Mouse (Mus musculus): ENCODE measurements around the gene Tiam1. TPM values are rescaled to one million over a fixed set of nuclear protein-coding genes. Genes with fewer than 3 reads are reported as not detected.

Tiam1 gene
- polyA plus RNA-seq, 1 experiment from 2014 or later: 11.5 TPM

- 89% methylated on average over 16 of the region's 17 CpGs for WGBS
- peaks cover 9% of the 10 kb centered on the region; the same call in 1 of the 2 replicates for H3K36me3 ChIP-seq (ENCODE audit: insufficient read depth, low read length)
- H3K4me1 ChIP-seq (ENCODE audit: insufficient read depth, low read length): peaks cover 5% of the 10 kb centered on the region
These were observed 278.4 kb downstream of the Tiam1 start for GRCm38 (mm10) chr16:89865136-89865535.

GRCm38 (mm10) chr16:89864710-89865109 lies 278.9 kb downstream of the Tiam1 start:
- H3K4me3 ChIP-seq (ENCODE audit: low read length): no peak overlapping the region
- no peak overlapping the region for H3K9ac ChIP-seq (replicated peaks; ENCODE audit: low read length)
- peaks cover 7% of the 10 kb centered on the region; the same call in 1 of the 2 replicates for H3K36me3 ChIP-seq (ENCODE audit: insufficient read depth, low read length)
- peaks cover 5% of the 10 kb centered on the region for H3K4me1 ChIP-seq (ENCODE audit: insufficient read depth, low read length)
- H3K27me3 ChIP-seq (ENCODE audit: insufficient read depth, low read length): no peaks in the 10 kb centered on the region
- WGBS: 76% methylated on average over 3 of the region's 3 CpGs
- no peak overlapping the region for H3K27ac ChIP-seq (ENCODE audit: low read length)
- H3K9me3 ChIP-seq (ENCODE audit: low read length): no peaks in the 10 kb centered on the region
- ATAC-seq (ENCODE audit: low FRiP score, low TSS enrichment): no peak
- H3K4me2 ChIP-seq (replicated peaks; ENCODE audit: low read depth, low read length): no peak overlapping the region

More at GRCm38 (mm10) chr16:89865136-89865535, 278.4 kb downstream of the Tiam1 start:
- no peak for ATAC-seq (ENCODE audit: low FRiP score, low TSS enrichment)
- Histone ChIP-seq H3K9ac (replicated peaks; ENCODE audit: low read length) (no peak overlapping the region), H3K27me3 (ENCODE audit: insufficient read depth, low read length) (no peaks in the 10 kb centered on the region), H3K27ac (ENCODE audit: low read length) (no peak overlapping the region), H3K9me3 (ENCODE audit: low read length) (no peaks in the 10 kb centered on the region), H3K4me2 (replicated peaks; ENCODE audit: low read depth, low read length) (no peak overlapping the region), H3K4me3 (ENCODE audit: low read length) (no peak overlapping the region)

DNA sequence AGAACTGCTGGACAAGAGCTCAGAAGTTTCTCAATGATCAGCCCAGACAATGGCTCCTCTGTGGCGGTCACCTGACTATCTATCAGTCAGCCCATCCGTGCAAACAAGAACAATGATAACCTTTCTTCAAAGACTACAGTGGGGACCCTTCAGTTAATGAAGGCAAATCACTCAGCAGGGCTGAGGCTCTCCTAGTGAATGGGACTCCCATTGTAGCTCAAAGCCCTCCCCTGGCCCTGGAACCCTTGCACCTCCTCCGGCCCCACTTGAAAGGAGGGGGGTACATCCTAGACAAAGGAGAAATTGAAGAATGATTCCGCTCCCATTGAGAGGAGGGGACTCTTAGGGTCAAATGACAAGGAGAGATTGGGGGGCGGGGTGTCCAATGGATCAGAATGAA lies 280.3 kb downstream of the Tiam1 start:
- H3K27ac ChIP-seq (ENCODE audit: low read length): no peak overlapping the region
- WGBS: 73% methylated on average over 5 of the region's 5 CpGs
- no peak overlapping the region for H3K9ac ChIP-seq (replicated peaks; ENCODE audit: low read length)
- H3K27me3 ChIP-seq (ENCODE audit: insufficient read depth, low read length): no peaks in the 10 kb centered on the region
- no peak overlapping the region for H3K4me2 ChIP-seq (replicated peaks; ENCODE audit: low read depth, low read length)
- no peak for ATAC-seq (ENCODE audit: low FRiP score, low TSS enrichment)
- peaks cover 5% of the 10 kb centered on the region for H3K4me1 ChIP-seq (ENCODE audit: insufficient read depth, low read length)
- H3K4me3 ChIP-seq (ENCODE audit: low read length): no peak overlapping the region
- no peaks in the 10 kb centered on the region for H3K9me3 ChIP-seq (ENCODE audit: low read length)
- H3K36me3 ChIP-seq (ENCODE audit: insufficient read depth, low read length): peaks cover 7% of the 10 kb centered on the region; the same call in 1 of the 2 replicates

GRCm38 (mm10) chr16:89861531-89861930 lies 282.0 kb downstream of the Tiam1 start:
- Histone ChIP-seq H3K9ac (replicated peaks; ENCODE audit: low read length) (no peak overlapping the region), H3K9me3 (ENCODE audit: low read length) (no peaks in the 10 kb centered on the region), H3K4me3 (ENCODE audit: low read length) (no peak overlapping the region), H3K27ac (ENCODE audit: low read length) (no peak overlapping the region), H3K4me2 (replicated peaks; ENCODE audit: low read depth, low read length) (no peak overlapping the region), H3K27me3 (ENCODE audit: insufficient read depth, low read length) (no peaks in the 10 kb centered on the region), H3K4me1 (ENCODE audit: insufficient read depth, low read length) (peaks cover 5% of the 10 kb centered on the region), H3K36me3 (ENCODE audit: insufficient read depth, low read length) (no peaks in the 10 kb centered on the region)
- 41% methylated on average over 5 of the region's 5 CpGs for WGBS
- no peak for ATAC-seq (ENCODE audit: low FRiP score, low TSS enrichment)

DNA sequence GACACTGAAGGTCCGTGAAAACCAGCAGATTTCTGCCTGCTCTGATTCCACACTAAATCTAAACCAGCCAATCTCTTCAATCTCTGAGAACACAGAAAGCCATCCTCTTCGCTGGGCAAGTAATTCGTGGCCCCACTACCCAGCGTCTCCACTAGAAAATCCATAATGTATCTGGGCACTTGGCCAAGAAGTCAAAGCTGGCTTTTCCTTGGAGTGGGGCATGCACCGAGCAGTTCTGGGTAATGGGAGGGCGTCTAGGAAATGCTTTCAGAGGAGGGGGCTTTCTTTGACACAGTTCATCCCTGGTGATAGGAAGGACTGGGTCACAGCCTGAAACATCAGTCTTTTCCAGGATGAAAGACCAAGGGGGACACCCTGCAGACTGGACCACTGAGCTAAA lies 282.9 kb downstream of the Tiam1 start:
- WGBS: 53% methylated on average over 6 of the region's 6 CpGs
- no peak for ATAC-seq (ENCODE audit: low FRiP score, low TSS enrichment)
- H3K36me3 ChIP-seq (ENCODE audit: insufficient read depth, low read length): no peaks in the 10 kb centered on the region

DNA sequence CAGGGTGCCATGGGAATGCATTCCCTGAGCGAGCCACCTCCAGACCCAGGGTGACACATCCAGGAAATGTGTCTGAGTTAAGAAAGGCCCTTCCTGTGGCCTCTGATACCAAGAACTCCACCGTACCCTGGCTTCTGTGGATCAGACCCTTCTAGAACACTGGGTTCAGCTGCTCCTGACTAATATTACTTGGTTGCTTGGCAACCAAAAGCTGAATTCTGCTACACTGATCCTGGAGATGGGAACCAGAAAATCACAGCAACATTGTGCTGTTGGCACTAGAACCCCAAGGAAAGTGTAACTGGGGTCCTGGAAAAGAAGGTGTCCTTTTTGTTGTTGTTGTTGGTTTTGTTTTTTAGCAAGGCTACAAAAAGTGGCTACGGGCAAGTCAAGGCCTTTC lies 285.9 kb downstream of the Tiam1 start:
- Histone ChIP-seq H3K4me1 (ENCODE audit: insufficient read depth, low read length) (peaks cover 5% of the 10 kb centered on the region), H3K4me2 (replicated peaks; ENCODE audit: low read depth, low read length) (no peak overlapping the region), H3K9ac (replicated peaks; ENCODE audit: low read length) (no peak overlapping the region), H3K36me3 (ENCODE audit: insufficient read depth, low read length) (no peaks in the 10 kb centered on the region), H3K27me3 (ENCODE audit: insufficient read depth, low read length) (no peaks in the 10 kb centered on the region), H3K9me3 (ENCODE audit: low read length) (no peaks in the 10 kb centered on the region), H3K4me3 (ENCODE audit: low read length) (no peak overlapping the region), H3K27ac (ENCODE audit: low read length) (no peak overlapping the region)
- ATAC-seq (ENCODE audit: low FRiP score, low TSS enrichment): no peak
- WGBS: 77% methylated on average over 3 of the region's 3 CpGs

More for the DNA sequence above, 282.9 kb downstream of the Tiam1 start:
- no peak overlapping the region for H3K4me3 ChIP-seq (ENCODE audit: low read length)
- H3K9ac ChIP-seq (replicated peaks; ENCODE audit: low read length): no peak overlapping the region
- H3K4me1 ChIP-seq (ENCODE audit: insufficient read depth, low read length): peaks cover 5% of the 10 kb centered on the region
- H3K27ac ChIP-seq (ENCODE audit: low read length): no peak overlapping the region
- no peak overlapping the region for H3K4me2 ChIP-seq (replicated peaks; ENCODE audit: low read depth, low read length)
- H3K27me3 ChIP-seq (ENCODE audit: insufficient read depth, low read length): no peaks in the 10 kb centered on the region
- H3K9me3 ChIP-seq (ENCODE audit: low read length): no peaks in the 10 kb centered on the region

GRCm38 (mm10) chr16:89854731-89855130 lies 288.8 kb downstream of the Tiam1 start:
- Histone ChIP-seq H3K4me2 (replicated peaks; ENCODE audit: low read depth, low read length) (no peak overlapping the region), H3K4me1 (ENCODE audit: insufficient read depth, low read length) (no peaks in the 10 kb centered on the region), H3K9ac (replicated peaks; ENCODE audit: low read length) (no peak overlapping the region), H3K4me3 (ENCODE audit: low read length) (no peak overlapping the region), H3K27me3 (ENCODE audit: insufficient read depth, low read length) (no peaks in the 10 kb centered on the region), H3K27ac (ENCODE audit: low read length) (no peak overlapping the region), H3K9me3 (ENCODE audit: low read length) (no peaks in the 10 kb centered on the region), H3K36me3 (ENCODE audit: insufficient read depth, low read length) (no peaks in the 10 kb centered on the region)
- 80% methylated on average over 8 of the region's 8 CpGs for WGBS
- ATAC-seq (ENCODE audit: low FRiP score, low TSS enrichment): no peak

GRCm38 (mm10) chr16:89851333-89851732 lies 292.2 kb downstream of the Tiam1 start:
- WGBS: 70% methylated on average over 9 of the region's 9 CpGs
- no peak overlapping the region for H3K9ac ChIP-seq (replicated peaks; ENCODE audit: low read length)
- no peak overlapping the region for H3K4me3 ChIP-seq (ENCODE audit: low read length)
- H3K4me2 ChIP-seq (replicated peaks; ENCODE audit: low read depth, low read length): no peak overlapping the region
- no peak for ATAC-seq (ENCODE audit: low FRiP score, low TSS enrichment)
- no peaks in the 10 kb centered on the region for H3K27me3 ChIP-seq (ENCODE audit: insufficient read depth, low read length)
- no peaks in the 10 kb centered on the region for H3K36me3 ChIP-seq (ENCODE audit: insufficient read depth, low read length)
- H3K4me1 ChIP-seq (ENCODE audit: insufficient read depth, low read length): no peaks in the 10 kb centered on the region
- no peak overlapping the region for H3K27ac ChIP-seq (ENCODE audit: low read length)
- no peaks in the 10 kb centered on the region for H3K9me3 ChIP-seq (ENCODE audit: low read length)

DNA sequence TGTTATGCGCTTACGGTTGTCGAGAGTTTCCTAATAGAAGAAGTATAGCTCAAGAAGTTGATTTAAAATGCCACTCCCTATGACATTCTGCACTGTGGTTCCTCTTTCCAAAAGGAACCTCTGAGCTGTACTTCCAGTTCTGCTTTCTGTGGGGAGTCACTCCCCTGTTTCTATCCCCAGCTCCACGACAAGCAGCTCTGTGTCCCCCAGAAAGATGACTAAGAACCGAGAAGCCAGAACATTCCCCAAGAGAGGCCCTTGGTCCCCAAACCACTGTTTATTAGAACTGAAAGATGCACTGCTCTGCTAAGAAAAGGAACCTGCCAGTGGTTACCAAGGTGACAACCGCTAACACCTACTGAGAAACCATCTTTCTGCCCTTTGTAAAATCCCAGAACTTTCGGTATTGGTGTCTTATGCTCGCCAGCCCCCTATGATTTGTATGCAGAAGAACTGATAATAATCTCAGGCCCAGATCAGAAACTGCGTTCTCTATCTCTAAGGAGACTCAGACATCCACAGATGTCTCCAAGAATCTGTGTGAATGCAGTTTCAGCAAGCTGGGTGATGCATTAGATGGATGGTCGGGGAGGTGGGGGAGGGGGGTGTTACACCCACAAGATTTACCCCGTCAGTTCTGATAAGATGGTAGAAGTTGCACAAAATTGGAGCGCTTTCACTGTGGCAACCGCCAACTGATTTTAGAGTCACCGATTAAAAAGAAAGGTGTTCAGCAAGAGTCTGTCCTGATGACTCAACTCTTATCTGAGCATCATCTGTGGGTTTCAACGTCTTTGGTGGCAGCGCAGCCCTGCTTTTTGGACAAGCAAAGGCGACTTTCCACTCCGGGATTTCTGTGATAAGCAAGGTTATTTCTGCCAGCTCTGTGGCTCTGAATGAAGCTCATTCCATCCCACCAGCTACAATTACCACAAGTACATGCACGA lies 294.6 kb downstream of the Tiam1 start:
- no peak overlapping the region for H3K4me3 ChIP-seq (ENCODE audit: low read length)
- no peak overlapping the region for H3K4me2 ChIP-seq (replicated peaks; ENCODE audit: low read depth, low read length)
- H3K9ac ChIP-seq (replicated peaks; ENCODE audit: low read length): no peak overlapping the region
- no peak for ATAC-seq (ENCODE audit: low FRiP score, low TSS enrichment)
- no peak overlapping the region for H3K27ac ChIP-seq (ENCODE audit: low read length)
- no peaks in the 10 kb centered on the region for H3K27me3 ChIP-seq (ENCODE audit: insufficient read depth, low read length)
- H3K36me3 ChIP-seq (ENCODE audit: insufficient read depth, low read length): no peaks in the 10 kb centered on the region
- 84% methylated on average over 19 of the region's 19 CpGs for WGBS
- H3K9me3 ChIP-seq (ENCODE audit: low read length): no peaks in the 10 kb centered on the region
- H3K4me1 ChIP-seq (ENCODE audit: insufficient read depth, low read length): no peaks in the 10 kb centered on the region

- H3K9me3 ChIP-seq (ENCODE audit: low read length): no peaks in the 10 kb centered on the region
- 89% methylated on average over 3 of the region's 3 CpGs for WGBS
- ATAC-seq (ENCODE audit: low FRiP score, low TSS enrichment): no peak
These were observed 295.4 kb downstream of the Tiam1 start for GRCm38 (mm10) chr16:89848179-89848578.

More at GRCm38 (mm10) chr16:89848179-89848578, 295.4 kb downstream of the Tiam1 start:
- no peaks in the 10 kb centered on the region for H3K4me1 ChIP-seq (ENCODE audit: insufficient read depth, low read length)
- H3K36me3 ChIP-seq (ENCODE audit: insufficient read depth, low read length): no peaks in the 10 kb centered on the region
- H3K27ac ChIP-seq (ENCODE audit: low read length): no peak overlapping the region
- H3K4me2 ChIP-seq (replicated peaks; ENCODE audit: low read depth, low read length): no peak overlapping the region
- no peak overlapping the region for H3K9ac ChIP-seq (replicated peaks; ENCODE audit: low read length)
- no peak overlapping the region for H3K4me3 ChIP-seq (ENCODE audit: low read length)
- H3K27me3 ChIP-seq (ENCODE audit: insufficient read depth, low read length): no peaks in the 10 kb centered on the region
